Mouse (Mus musculus) kidney, embryonic 16.5 days (tissue): Measurements from ENCODE around the gene Pm20d2. TPM values are rescaled to one million over a fixed set of nuclear protein-coding genes. Genes with fewer than 3 reads are reported as not detected.

Experiments
- ATAC-seq: fragments of 200-750 bp; cut with Nextera tagmentation; 2 replicates; pipeline ENCODE4 v1.8.0; 2017; ENCODE audit warnings: moderate TSS enrichment; ENCODE audit not compliant: low FRiP score, low TSS enrichment
- H3K27ac ChIP-seq: fragments of 300-500 bp; sonication (generic); 2 replicates; pipeline ENCODE4 v1.5.1; 2014; ENCODE audit warnings: low read length
- H3K27me3 ChIP-seq: fragments of 300-500 bp; sonication (generic); 2 replicates; pipeline ENCODE4 v1.6.1; 2014; ENCODE audit warnings: low read length, control low read depth, mixed read lengths; ENCODE audit not compliant: insufficient read depth
- H3K36me3 ChIP-seq: fragments of 300-500 bp; sonication (generic); 2 replicates; pipeline ENCODE4 v1.6.1; 2014; ENCODE audit warnings: low read length, control low read depth, mixed read lengths; ENCODE audit not compliant: insufficient read depth
- H3K4me1 ChIP-seq: fragments of 300-500 bp; sonication (generic); 2 replicates; pipeline ENCODE4 v1.6.1; 2014; ENCODE audit warnings: low read length, control low read depth, mixed read lengths; ENCODE audit not compliant: insufficient read depth
- H3K4me2 ChIP-seq: fragments of 300-500 bp; sonication (generic); replicated peaks from 2 replicates; pipeline ENCODE4 v1.6.1; 2014; ENCODE audit warnings: low read depth, low read length
- H3K4me3 ChIP-seq: fragments of 300-500 bp; sonication (generic); 2 replicates; pipeline ENCODE4 v1.5.1; 2014; ENCODE audit warnings: mild to moderate bottlenecking, low read length
- H3K9ac ChIP-seq: fragments of 300-500 bp; sonication (generic); replicated peaks from 2 replicates; pipeline ENCODE4 v1.6.1; 2014; ENCODE audit warnings: low read length
- H3K9me3 ChIP-seq: fragments of 300-500 bp; sonication (generic); 2 replicates; pipeline ENCODE4 v1.6.1; 2016; ENCODE audit warnings: low read length, control low read depth
- WGBS: fragments of 180-500 bp; shearing (Covaris S2); extraction: QIAGEN DNeasy Blood & Tissue Kit; methylation state at CpG from one replicate; pipeline ENCODE4 v1.1.7; 2014; 5-methylcytosine and 5-hydroxymethylcytosine counted together
- polyA plus RNA-seq: library from polyadenylated mRNA; unstranded; fragments of >200 nt; fragmentation: Nextera tagmentation; extraction: Ambion mirVana; gene quantifications from 2 replicates; pipeline ENCODE4 v1.2.1, GENCODE M21; 2015

Pm20d2 gene
- polyA plus RNA-seq, 1 experiment from 2014 or later: 1.2 TPM

DNA sequence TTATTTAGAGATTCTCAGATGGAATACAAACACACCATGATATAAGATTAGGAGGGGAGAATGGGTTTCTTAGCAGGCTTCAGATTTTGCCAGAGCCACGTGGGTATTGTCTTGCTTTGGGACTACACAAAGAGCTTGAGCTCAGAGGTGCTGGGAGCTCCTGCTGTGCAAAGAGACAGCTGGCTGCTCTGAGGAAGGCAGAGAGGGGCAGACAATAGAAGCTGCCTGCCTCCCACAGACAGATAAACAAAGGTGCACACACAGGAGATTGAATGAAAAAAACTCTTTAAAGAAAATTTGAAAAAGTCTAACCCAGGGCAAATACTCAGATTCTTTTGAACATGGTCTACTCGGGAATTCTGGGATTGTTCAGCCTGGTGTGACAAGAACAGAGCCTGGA lies 8.6 kb upstream of the Pm20d2 start:
- H3K9me3 ChIP-seq: 0 out of 2 replicates have a peak, but pooled peaks cover 5% of the 10 kb centered on the region
- H3K4me3 ChIP-seq: no peak overlapping the region
- ATAC-seq: no peak
- 26% methylated on average over 2 of the region's 2 CpGs for WGBS
- H3K4me1 ChIP-seq: no peaks in the 10 kb centered on the region
- H3K27ac ChIP-seq: no peak overlapping the region
- H3K27me3 ChIP-seq: no peaks in the 10 kb centered on the region
- no peak overlapping the region for H3K9ac ChIP-seq
- no peaks in the 10 kb centered on the region for H3K36me3 ChIP-seq
- H3K4me2 ChIP-seq: no peak overlapping the region

DNA sequence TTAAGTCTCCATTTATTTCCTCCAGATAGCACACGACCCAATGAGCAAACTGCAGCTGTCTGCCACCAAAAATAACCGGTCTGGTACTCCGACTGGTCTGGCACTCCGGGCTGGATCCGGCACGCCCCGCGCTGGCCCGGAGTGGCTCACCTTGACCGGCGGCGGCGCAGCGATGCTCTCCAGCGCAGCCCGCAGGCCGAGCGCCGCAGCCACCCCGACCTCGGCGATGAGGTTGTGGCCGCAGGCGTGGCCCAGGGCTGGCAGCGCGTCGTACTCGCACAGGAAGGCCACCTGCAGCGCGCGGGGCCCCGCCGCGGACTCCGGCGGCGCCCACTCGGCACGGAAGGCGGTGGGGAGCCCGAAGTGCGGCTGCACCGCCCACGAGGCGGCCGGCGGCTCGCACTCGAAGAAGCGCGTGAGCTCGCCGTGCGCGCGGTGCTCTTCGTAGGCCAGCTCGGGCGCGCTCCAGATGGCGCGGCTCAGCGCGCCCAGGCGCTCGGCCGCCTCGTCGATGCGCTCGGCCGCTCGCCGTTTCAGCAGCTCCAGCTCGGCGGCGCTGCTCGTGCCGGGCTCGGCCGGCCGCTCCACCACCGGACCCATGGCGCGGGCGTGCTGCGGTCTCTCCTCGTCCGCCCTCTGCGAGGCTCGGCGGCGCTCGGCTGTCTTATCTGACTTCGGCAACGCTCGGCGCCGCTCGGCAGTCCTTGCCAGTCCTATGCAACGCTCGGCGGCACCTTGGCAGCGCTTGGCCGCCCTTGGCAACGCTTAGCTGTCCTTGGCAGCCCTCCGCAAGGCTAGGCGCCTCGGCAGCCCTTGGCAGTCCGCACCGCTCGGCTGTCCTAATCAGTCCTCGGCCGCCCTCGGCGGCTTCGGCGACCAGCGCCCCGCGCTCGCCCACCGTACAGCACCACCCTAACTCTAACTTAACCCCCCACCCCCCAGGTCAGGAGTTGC lies 479 bp downstream of the Pm20d2 start:
- H3K4me1 ChIP-seq: peaks cover 8% of the 10 kb centered on the region; the same call in 1 of the 2 replicates
- peak overlapping the region; percentile 69 for H3K9ac ChIP-seq
- H3K4me2 ChIP-seq: peak overlapping the region; percentile 83
- peak; percentile 96 for ATAC-seq
- H3K27ac ChIP-seq: peak overlapping the region; percentile 74
- H3K9me3 ChIP-seq: 0 out of 2 replicates have a peak, but pooled peaks cover 2% of the 10 kb centered on the region
- H3K4me3 ChIP-seq: peak overlapping the region; percentile 62
- H3K27me3 ChIP-seq: peaks cover 4% of the 10 kb centered on the region; the same call in 1 of the 2 replicates
- WGBS: under 1% methylated on average over 116 of the region's 123 CpGs
- no peaks in the 10 kb centered on the region for H3K36me3 ChIP-seq

DNA sequence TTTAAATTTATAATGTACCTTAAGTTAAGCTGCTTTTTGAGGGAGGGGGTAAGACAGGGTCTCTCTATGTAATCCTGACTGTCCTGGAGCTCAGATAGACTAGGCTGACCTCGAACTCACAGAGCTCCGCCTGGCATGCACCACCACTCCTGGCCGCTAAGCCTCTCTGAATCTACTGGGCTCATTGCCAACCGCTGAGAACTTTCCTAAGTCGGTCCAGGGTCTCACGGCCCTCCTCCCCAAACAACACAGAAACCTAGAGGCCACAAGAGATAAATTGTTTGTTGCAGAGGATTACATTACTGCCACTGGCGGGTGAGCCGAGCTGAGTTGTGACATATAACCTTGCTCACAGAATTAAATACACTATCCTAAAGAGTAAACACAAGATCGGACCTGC lies 1.4 kb downstream of the Pm20d2 start:
- H3K4me2 ChIP-seq: peak overlapping the region; percentile 83
- peaks cover 8% of the 10 kb centered on the region; the same call in 1 of the 2 replicates for H3K4me1 ChIP-seq
- 19% methylated on average over 9 of the region's 9 CpGs for WGBS
- H3K9me3 ChIP-seq: 0 out of 2 replicates have a peak, but pooled peaks cover 2% of the 10 kb centered on the region
- H3K27ac ChIP-seq: no peak overlapping the region
- ATAC-seq: no peak
- H3K4me3 ChIP-seq: peak overlapping the region; percentile 62
- H3K27me3 ChIP-seq: peaks cover 4% of the 10 kb centered on the region; the same call in 1 of the 2 replicates
- no peaks in the 10 kb centered on the region for H3K36me3 ChIP-seq
- H3K9ac ChIP-seq: no peak overlapping the region

DNA sequence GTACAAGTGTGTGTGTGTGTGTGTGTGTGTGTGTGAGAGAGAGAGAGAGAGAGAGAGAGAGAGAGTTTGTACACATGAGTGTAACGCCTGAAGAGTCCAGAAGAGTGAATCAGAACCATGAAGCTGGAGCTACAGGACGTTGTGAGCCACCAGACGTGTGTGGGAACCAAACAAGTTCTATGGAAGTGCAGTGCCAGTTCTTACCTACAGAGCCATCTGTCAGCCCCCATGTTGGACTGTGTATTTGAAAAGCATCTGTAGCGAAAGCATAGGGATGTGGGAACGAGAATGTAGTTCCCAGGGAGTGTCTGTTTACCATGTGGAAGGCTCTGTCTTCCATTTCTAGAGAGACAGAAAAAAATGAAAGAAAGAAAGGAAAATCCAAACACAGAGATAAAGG lies 6.1 kb downstream of the Pm20d2 start:
- Histone ChIP-seq H3K4me3 (no peak overlapping the region), H3K4me1 (0 out of 2 replicates have a peak, but pooled peaks cover 4% of the 10 kb centered on the region), H3K9me3 (no peaks in the 10 kb centered on the region), H3K4me2 (no peak overlapping the region), H3K9ac (no peak overlapping the region), H3K27ac (no peak overlapping the region), H3K27me3 (peaks cover 4% of the 10 kb centered on the region; the same call in 1 of the 2 replicates), H3K36me3 (no peaks in the 10 kb centered on the region)
- ATAC-seq: no peak
- WGBS: 85% methylated on average over 5 of the region's 5 CpGs

DNA sequence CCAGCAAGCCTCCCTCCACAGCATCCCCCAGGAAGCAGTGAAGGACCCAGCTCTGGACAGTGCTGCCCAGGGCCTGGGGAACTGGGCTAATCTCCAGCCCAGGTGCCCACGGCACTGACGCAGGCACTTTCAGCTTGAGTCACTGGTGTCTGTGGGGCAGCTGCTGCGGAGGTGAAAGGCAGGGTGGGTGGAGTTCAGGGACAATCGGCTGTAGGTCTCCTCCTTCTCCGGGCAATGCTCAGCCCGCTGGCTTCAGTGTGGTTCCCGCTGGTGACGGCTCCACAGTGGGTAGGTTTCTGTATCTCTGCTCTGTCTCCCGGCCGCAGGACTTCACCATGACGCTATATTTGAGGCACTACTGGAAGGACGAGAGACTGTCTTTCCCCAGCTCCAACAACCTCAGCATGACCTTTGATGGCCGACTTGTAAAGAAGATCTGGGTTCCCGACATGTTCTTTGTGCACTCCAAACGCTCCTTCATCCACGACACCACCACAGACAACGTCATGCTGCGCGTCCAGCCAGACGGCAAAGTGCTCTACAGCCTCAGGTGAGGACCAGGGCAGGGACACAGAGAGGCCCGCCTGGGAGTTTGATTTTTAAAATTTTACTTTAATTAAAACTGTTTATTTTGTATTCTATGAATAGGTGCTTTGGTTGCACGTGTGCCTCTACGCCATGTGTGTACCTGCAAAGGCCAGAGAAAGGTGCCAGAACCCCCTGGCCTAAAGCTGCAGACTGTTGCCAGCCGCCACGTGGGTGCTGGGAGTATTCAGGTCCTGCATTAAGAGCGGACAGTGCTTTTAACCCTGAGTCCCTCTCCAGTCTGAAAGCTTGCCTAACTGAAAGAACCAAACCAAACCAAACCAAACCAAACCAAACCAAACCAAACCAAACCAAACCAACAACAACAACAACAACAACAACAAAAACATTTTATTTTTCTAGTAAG lies 37.2 kb downstream of the Pm20d2 start:
- Histone ChIP-seq H3K27me3 (no peaks in the 10 kb centered on the region), H3K4me2 (no peak overlapping the region), H3K9ac (no peak overlapping the region), H3K4me3 (no peak overlapping the region), H3K36me3 (no peaks in the 10 kb centered on the region), H3K9me3 (no peaks in the 10 kb centered on the region), H3K27ac (no peak overlapping the region), H3K4me1 (no peaks in the 10 kb centered on the region)
- no peak for ATAC-seq
- 83% methylated on average over 26 of the region's 26 CpGs for WGBS

DNA sequence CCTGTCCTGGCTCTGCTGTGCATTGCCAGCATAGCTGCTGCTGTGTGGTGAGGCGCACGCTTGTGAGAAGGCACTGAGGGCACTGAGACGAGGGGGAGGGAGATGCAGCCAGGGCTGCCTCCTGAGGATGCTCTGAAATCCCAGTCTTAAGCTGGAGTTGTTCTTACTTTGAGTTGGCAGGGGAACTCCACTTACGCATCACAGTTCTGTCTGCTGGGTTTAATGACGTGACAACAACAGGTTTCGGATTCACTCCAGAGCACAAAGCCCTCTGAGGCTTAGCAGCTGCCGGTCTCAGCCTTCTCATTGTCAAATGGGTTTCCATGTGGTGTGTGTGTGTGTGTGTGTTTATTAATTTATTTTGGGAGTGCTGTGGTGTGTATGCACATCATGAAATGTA lies 40.4 kb downstream of the Pm20d2 start:
- WGBS: 50% methylated on average over 7 of the region's 7 CpGs
- H3K4me1 ChIP-seq: no peaks in the 10 kb centered on the region
- ATAC-seq: no peak
- no peak overlapping the region for H3K27ac ChIP-seq
- no peaks in the 10 kb centered on the region for H3K36me3 ChIP-seq
- H3K4me2 ChIP-seq: no peak overlapping the region
- H3K27me3 ChIP-seq: 0 out of 2 replicates have a peak, but pooled peaks cover 3% of the 10 kb centered on the region
- no peaks in the 10 kb centered on the region for H3K9me3 ChIP-seq
- no peak overlapping the region for H3K9ac ChIP-seq
- H3K4me3 ChIP-seq: no peak overlapping the region

DNA sequence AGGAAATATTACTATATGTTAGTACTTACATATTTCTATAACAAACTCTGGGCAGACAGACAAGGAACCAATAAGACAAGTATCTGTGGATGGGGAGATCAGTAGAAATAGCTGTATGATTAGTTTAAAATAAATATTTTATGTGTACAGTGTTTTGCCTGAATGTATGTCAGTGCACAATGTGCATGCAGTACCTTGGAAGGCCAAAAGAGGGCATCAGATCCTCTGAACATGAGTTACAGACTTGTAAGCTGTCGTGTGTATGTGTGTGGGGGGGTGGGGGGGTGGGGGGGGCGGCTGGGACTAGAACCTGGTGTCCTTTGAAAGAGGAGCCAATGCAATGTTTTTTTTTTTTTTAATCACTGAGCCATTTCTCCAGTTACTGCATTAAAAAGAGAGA lies 41.7 kb downstream of the Pm20d2 start:
- Histone ChIP-seq H3K36me3 (no peaks in the 10 kb centered on the region), H3K4me1 (no peaks in the 10 kb centered on the region), H3K4me3 (no peak overlapping the region), H3K9me3 (no peaks in the 10 kb centered on the region), H3K4me2 (no peak overlapping the region), H3K9ac (no peak overlapping the region), H3K27me3 (0 out of 2 replicates have a peak, but pooled peaks cover 3% of the 10 kb centered on the region), H3K27ac (no peak overlapping the region)
- no peak for ATAC-seq
- WGBS: 4% methylated on average over 2 of the region's 2 CpGs

DNA sequence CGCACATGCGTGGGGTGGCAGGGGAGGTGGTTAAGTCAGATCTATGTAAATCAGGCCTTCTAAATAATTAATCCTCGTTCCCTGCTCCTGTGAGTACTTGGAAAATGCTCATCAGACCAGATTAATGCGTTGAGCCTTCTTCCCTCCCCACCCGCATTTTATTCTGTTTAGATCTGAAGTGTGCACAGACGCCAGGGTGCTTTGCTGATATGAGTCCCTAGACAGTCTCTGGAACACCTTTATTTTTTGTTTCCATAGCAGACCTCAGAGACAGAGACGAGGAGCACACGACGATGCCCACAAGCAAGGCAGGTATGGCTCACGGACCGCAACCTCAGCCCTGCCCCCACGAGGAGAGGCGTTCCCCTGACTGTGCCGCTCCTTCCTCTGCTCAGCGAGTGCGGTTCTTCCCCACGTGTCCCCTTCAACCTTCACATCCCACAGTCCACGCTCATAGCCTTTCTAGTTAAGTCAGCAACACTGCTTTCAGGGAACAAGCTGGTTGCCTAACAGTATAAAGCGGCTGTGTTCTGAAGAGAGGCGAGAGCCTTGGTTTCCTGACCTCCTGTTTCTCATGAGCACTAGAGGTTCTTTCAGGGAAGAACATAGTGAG lies 42.8 kb downstream of the Pm20d2 start:
- peak overlapping the region; percentile 12; the same call in 1 of the 2 replicates for H3K9ac ChIP-seq

DNA sequence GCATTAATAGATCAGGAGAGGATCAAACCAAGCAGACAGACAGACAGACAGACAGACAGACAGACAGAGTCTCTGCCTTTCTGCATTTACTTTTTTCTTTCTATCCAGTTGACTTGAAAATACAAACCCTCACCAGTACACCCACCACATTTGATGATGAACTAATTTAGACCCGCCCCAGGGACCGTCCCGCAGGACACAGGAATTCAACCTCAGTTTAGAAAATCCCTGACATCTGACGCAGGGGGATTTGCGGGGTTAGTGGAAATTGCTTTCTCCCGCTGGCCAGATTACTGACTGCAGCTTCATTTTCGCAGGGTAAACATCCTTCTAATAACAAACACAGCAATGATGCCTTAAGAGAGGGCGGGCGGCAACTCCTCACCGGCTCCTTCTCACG lies 57.3 kb downstream of the Pm20d2 start, which contains the start of gene Gabrr1:
TSS of gene Gabrr1 (plus strand) at position 301 of the 400 bp plus-strand sequence.
- ATAC-seq: no peak
- H3K9ac ChIP-seq: no peak within 1 kb of the TSS
- H3K27ac ChIP-seq: no peak within 1 kb of the TSS
- WGBS: 71% methylated on average over 11 of the region's 11 CpGs
- H3K4me3 ChIP-seq: no peak within 1 kb of the TSS
- no peak within 1 kb of the TSS for H3K4me2 ChIP-seq
- H3K9me3 ChIP-seq: no peaks in the 10 kb centered on the region
- H3K4me1 ChIP-seq: no peaks in the 10 kb centered on the region
- H3K27me3 ChIP-seq: no peaks in the 10 kb centered on the region
- no peaks in the 10 kb centered on the region for H3K36me3 ChIP-seq

More for the DNA sequence above, 42.8 kb downstream of the Pm20d2 start:
- H3K27me3 ChIP-seq: 0 out of 2 replicates have a peak, but pooled peaks cover 3% of the 10 kb centered on the region
- no peaks in the 10 kb centered on the region for H3K36me3 ChIP-seq
- ATAC-seq: 0 out of 2 replicates have a peak, but pooled peaks have one; percentile 12
- no peak overlapping the region for H3K4me3 ChIP-seq
- 40% methylated on average over 20 of the region's 20 CpGs for WGBS
- H3K9me3 ChIP-seq: no peaks in the 10 kb centered on the region
- H3K4me1 ChIP-seq: no peaks in the 10 kb centered on the region
- peak overlapping the region; percentile 27 for H3K4me2 ChIP-seq
- H3K27ac ChIP-seq: no peak overlapping the region
